Mouse (Mus musculus) liver, embryonic 14.5 days (tissue): ENCODE results near the gene Dus3l.

Experiments
- CTCF ChIP-seq: IDR thresholded peaks from 2 replicates; pipeline ENCODE4 v1.5.1; 2016; ENCODE audit warnings: antibody characterized with exemption, low read depth, control low read depth
- EP300 ChIP-seq: IDR thresholded peaks from 2 replicates; pipeline ENCODE4 v1.6.1; 2016; ENCODE audit warnings: antibody characterized with exemption, low read depth

DNA sequence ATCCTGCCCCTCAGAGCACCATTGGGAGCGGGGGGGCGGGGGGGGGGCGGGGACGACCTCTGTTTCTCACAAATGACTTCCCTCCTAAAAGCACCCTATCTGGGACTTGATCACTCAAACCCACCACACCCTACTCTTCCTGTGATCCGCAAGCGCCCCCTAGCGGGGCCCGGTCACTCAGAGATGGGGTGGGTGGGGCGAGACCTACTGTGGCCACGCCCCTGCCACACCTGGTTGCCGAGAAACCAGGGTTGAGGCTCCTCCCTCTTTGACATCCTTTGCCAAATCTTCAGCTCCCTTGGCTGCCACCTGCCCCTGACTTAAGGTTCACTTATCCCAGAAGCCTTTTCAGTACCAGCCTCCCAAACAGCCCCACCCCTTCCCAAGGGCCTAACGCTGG is 6.4 kb upstream of the Dus3l start:
- TF ChIP-seq CTCF (peak; percentile 79), EP300 (no peak)
